Mouse (Mus musculus) right cerebral cortex, postnatal 10 days (tissue): ENCODE results near the gene Ska2.
A peak's percentile ranks its signal among the peaks of the same experiment; 100 is the strongest.

Source experiments
- DNase-seq, 2 experiments: peaks; one replicate each; pipeline ENCODE4 v3.0.0; 2021; ENCODE audit warnings: low spot score in 2 of 2

Ska2 gene

DNA sequence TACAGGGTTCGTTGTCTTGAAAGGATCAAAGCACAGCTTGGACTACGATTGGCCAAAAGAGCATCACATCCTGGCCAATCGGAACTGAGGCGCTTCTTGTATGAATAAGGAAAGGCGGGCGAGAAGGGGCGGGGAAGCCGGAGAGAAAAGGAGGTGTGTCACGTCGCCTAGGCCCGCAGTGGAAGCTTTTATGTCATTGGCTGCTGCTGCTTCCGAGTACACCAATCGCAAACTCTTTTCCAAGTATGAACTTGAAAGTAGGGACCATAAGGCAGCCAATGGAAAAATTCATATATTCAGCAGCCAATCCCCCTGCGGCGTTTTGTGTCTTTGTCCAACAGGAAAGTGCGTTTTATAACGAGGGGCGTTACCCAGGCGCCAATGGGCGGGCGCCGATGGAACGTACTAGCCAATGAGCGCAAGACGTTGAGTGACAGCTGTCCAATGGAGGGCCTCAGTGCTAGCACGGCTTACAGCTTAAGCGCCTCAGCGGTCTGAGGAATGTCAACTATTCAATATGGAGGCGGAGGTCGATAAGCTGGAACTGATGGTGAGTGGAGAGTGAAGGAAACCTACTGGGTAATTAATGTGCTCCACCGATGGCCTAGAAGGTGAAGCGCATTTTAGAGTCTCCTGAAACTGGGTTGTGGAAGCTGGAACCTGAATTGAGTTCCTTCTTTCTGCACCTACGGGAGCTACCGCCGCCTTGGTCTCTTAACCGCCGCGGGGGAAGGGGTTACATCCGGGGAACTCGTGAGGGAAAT, at the start of gene Ska2:
Ska2 (plus strand) TSS at position 480 of the 764 bp plus-strand sequence.
- DNase-seq, result peak; percentile 99 to 100

DNA sequence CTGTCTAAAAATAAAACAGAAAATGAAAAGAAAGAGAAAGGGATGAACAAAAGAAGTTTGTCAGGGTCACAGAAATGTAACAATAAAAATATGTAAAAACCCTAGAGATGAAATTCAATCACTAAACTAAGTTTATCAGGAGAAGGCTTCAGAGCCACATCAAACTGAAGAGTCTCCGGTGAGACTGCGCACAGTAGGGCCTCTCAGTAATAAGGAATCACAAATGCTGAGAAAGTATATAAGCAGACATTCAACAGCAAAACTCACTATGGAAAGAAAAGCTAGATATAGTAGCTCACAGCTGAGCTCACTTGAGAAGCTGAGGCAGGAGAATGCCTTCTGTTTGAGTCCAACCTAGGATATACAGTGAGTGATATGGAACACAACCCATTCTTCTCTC, 48.6 kb upstream of the Ska2 start:
- DNase-seq, result no peak

DNA sequence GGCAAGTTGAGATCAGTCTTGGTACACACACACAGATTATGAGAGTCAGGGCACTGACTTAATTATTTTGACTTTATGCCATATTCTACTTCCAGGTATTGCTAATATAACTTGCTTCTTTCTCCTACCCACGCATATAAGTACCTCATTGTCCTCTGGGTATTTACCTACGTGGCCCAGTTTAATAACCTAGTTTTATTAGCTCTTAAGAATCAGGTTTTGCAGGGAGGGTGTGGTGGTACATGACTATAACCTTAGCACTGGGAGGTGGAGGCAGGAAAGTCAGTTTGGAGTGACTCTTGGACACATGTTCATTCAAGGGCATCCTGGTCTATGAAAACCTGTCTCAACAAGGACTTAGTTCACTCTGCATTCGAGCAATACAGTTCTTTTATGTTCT, 46.9 kb upstream of the Ska2 start:
- DNase-seq, result no peak

DNA sequence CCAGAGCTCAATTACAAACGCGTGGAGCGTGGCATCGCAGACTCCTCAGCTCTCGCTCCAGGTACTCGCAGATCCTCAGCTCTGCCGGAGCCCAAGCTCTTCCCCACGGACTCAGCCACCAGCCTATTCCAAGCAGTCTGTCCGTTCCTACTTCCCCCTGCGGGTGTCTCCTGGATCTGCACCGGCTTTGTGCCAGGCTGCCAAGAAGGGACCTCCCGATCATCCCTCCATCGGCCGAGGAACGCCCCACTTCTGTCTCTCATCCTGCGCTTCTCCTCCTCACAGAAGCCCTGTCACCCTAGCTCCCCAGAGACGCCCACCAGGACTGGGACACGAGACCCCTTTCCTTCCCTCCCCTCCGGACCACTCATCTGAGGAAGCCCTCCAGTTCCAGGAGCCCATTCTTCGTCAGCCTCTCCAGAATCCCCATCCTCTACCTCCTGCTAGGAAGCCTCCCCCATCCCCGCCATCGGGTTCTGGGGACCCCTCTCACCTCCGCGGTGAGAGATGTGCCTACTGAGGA, 35.6 kb upstream of the Ska2 start:
- DNase-seq, result peak; percentile 86 to 87

DNA sequence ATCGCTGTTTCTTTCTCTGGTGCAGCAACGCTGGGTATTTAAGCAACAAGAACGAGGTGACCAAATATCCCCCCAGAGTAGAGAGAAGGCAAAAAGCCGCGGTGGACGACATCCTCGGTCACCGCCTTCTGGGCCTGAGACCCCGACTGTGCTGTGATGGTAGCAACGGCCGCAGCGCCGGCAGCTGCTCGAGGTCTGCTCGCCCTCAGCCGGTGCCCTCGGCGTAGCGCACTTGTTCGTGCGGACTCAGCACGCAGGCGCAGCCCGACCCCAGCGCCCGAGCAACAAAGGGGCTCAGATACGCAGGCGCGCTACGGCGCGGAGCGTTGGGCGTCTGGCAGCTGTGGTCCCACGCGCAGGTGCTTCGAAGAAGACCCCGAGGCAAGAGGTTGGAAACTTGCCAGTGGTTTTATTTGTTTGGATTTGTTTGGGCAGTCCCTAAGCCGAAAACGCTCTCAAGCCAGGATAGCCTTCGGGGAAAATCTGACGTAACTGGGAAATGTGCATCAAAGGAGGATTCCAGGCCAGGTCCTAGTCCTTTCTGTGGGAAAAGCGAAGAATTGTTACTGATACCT, 35.1 kb upstream of the Ska2 start, which contains the start of gene Gdpd1:
Gdpd1 (minus strand) TSS at position 197 of the 575 bp plus-strand sequence.
- DNase-seq, result peak; percentile 94 to 95

DNA sequence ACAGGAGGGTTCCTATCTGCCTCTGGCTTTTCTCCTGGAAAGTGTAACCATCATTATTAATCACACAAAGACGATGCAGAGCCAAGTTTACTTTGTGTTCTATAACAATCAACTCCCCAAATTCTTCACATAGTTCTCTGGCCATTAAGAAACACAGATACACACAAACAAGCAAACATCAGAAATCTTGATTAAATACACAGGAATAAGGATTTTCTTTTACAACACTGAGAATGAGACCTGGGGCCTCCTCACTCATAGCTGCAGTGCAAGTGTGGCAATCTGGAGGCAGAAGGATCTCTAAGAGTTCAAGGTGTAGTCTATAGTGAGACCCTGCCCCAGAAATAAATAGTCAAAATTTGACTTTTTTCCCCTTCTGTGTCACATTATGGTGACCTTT, 25.3 kb upstream of the Ska2 start:
- no peak for DNase-seq

DNA sequence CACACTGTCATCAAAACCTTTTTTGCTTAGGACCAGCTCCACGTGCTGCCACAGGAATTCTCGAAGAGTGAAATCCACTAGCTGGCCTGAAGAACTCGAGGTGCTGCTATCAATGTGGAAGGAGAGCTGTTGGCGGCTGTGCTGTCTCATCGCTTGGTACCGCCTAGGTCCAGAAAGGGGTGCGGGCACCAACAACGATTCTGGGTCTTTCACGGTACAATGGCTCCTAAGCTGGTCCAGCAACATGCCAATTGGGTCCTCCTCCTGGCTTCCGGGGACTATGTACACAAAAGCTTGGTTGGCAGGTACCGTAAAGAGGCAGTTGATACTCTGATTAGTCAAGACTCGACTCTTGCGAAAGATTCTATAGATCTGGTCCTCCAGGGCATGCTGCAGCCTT, 23.6 kb upstream of the Ska2 start:
- no peak for DNase-seq

DNA sequence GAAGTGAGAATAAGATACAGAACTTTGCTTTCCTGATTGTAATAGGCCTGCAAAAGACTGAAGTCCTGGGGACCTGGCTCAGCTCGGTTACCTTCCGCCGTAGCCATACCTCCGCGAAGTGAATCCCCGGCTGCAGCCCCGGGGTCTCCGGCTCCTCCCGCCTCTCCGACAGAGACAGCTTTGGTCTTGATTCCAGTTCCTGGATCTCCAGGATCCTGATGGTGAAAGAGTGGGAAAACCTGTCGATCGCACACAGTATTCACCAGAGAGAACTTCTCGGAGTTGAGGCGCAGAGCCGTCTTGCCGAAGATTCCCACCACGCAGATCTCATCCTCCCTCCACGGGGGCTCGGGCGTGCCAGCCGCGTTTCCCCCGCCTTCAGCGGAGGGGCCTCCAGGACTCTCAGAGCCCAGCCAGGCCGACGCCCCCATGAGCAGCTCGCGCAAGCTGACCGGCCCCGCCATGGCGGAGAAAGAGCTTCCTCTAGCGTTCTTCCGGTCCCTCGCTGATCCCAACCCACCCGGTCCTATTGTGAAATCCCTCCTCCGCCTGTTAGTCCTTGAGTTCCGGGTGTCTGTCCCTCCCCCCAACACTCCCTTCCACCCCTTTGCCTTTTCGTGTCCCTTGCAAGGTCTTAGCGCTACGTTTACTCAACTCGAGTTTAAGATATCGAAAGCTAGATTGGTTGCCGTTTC, 22.6 kb upstream of the Ska2 start, which contains the start of gene Smg8:
Smg8 (minus strand) TSS at position 485 of the 695 bp plus-strand sequence.
- DNase-seq, result peak; percentile 88 to 90

DNA sequence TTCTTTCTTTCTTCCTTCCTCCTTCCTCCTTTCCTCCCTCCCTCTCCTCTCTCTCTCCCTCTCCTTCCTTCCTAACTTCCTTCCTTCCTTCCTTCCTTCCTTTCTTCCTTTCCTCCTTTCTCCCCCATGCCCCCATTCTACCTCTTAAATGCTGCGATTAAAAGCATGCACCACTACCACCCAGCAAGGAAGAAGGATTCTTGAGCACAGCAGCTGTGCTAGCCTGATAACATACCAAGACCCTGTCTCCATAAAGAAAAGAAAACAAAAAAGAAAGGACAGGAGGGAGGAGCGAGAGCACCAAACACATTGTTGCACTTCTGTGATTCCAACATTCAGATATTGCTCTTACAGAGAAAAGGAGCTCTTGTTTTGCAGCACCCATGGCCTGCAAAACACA, 21.9 kb upstream of the Ska2 start:
- DNase-seq, result no peak

DNA sequence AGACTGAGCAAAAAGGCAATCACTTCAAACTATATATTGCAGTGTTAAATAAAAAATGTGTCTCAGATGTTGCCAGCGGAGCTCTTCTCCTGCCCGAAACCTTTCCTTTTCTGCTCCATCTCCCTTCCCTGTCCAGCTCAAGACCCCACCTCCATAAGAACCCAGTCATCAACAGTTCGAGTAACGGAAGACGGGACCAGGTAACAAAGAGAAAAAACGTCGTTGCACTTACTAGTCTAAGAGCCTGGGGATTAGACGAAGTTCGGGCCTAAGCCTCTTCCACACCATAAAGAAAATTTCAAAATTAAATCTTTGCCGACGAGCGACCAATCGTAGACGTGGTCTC, 652 bp upstream of the Ska2 start, which contains the start of gene Prr11:
Prr11 (minus strand) TSS at position 300 of the 346 bp plus-strand sequence.
- DNase-seq, result no peak

DNA sequence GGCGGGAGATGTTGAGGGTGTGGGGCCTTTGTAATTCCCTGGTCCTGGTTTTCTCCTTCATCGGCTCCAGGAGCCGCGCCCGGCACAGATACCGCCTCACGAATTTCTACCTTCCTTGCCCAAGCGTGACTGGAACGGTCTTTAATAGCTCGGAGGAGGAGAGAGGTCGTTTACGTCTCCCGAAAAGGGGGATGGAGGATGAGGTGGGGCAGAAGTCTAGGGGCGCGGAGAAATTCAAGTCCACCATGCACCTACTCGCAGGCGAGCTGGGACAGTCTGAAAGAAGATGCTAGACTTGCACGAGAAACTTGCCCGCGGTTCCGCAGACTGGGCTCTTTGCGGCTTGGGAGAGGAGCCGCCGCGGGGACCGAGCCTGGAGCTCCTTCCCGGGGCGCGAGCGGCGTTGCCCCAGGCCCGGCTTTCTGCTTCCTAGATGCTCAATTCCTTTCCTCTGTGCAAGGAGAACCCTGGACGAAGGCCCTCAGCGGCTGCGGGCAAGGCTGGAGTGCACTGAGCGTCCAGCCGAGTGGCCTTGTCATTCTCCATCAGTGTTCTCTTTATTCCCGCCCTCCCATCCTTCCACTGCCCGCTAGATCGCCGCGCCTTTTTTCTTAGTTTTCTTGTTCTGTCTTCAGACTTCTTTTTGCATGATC, 611 bp downstream of the Ska2 start:
- peak; percentile 31 to 36 for DNase-seq

DNA sequence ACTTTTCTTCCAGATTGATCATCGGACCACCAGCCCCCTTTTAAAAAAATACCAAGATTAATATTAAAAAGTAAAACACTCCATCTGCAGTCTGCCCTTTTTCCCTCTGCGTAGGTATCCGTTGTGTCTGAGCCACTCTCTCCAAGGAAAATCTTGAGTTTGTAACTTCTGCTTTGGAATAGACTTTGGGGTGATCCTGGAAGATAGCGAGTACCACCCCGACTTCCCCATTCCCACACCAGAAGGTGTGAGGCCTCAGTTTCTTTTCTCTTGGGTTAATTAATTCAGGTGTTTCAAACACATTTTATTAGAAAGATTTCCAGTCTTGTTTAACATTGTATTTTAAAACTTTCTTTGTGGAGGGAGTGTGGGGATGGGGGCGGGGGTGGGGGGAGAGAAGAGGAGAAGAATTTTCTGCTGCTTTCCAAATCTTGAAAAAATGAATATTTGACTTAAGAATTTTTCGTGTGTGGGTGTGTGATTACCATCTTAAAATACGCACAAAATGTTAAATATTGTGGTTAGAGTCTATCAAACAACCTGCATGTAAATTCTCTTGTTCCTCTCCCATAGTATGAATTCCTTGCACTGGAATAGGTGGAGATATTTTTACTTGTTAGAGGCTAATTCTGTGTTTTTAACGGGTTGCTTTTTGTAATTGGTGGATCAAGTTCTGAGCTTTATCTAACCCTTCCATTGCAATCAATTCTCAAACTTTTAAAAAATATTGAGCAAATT, 1.3 kb downstream of the Ska2 start:
- no peak for DNase-seq

DNA sequence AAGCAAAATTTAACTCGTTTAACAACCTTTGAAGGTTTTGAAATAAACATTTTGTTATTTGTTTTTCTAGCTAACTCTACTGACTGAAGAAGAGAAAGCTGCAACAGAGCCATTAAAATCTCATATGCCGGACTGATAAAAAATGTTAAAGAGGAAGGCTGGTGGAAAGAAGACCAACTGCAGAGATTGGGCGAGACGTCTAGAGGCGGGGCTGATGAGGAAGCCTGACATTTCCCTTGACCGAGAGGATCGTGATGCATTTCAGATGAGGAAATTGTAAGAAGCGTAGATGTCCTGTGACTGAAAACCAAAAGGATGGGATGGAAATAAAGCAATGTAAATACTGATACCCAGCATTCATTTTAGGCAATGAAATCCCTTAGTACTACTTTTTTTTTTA, 12.8 kb downstream of the Ska2 start:
- DNase-seq, result no peak

DNA sequence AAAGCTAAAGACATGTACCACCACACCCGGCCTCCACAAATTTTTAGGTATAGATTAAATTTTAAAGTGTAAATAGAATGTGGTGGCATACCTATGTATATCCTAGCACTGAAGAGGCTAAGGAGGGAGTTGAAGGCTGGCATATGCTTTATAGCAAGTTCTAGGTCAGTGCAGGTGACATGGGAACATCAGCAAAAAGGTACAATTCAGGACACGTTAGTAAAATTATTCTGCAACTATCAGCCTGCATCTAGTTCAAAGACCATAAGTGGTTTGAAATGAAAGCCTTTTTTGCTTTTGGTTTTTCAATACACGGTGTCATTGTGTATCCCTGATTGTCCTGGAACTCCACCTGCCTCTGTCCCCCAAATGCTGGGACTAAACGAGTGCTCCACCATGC, 16.5 kb downstream of the Ska2 start:
- no peak for DNase-seq

DNA sequence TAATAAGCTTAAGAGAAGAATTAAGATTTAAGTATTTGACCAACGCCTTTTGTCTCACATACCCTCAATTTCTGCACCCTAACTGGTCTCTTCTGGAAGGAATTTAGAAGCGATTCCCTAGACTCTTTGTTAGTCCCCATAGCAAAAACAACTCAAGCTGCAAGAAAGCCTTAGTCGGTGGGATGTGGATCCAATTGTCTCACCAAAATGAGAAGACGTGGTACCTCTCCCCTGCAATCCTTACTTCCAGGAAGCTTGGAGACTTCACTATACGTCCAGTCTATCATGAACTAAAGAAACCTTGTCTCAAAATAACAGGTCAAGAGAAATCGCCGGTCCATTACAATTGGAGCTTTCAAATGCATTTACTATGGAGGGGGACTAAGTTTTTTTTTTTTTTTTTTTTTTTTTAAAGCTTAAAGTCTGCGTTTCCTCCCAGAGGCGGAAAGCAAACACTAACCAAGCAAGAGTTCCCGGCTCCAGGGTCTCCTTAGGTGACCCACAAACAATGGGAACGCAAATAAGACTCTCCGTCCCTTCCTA, 17.3 kb downstream of the Ska2 start:
- DNase-seq, result no peak

DNA sequence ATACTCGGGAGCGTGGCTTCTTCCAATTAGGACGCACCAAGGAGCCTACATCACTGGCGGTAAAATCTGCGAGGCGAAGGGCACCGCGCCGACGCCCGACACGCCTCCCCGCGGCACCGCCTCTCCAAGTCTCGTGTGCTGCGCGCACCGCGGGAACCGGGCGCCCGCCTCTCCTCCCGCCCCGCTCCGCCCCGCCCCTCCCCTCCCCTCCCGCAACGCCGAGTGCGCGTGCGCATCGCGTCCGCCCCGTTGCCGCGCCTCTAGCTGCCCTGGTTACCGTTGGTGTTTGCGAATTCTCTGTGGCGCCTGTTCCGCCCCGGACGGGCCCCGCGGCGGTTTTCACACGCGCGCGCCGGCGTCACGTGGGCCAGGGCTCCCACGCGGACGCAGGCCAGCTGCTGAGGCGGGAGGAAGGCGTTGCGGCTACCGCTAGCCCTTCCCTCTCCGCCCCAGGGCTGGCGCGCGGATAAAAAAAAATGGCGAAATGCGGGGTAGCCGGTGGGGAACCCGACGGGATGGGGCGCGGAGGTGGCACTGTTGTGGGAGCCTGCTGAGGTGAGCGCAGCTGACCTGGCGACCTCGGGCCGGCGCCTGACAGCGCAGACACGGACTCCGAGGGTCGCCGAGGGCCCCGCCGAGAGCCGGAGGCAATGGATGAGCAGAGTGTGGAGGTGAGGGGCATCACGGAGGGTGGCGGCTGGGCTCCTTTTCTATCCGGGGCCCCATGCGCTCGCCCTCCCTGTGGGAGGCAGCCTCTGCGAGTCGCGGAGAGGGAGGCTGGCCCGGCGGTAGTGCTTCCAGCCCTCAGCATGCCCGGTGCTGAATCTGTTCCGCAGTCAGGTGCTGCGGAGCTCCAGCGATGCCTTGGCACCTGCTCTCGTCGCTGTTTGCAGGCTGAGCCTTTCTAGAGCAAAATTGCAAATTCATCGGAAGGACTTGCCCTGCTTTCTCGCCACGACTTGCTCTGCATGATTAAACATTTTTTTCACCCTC, 18.1 kb downstream of the Ska2 start, which contains the start of gene Trim37:
Trim37 (plus strand) TSS at position 254 of the 993 bp plus-strand sequence.
- peak; percentile 94 to 95 for DNase-seq

DNA sequence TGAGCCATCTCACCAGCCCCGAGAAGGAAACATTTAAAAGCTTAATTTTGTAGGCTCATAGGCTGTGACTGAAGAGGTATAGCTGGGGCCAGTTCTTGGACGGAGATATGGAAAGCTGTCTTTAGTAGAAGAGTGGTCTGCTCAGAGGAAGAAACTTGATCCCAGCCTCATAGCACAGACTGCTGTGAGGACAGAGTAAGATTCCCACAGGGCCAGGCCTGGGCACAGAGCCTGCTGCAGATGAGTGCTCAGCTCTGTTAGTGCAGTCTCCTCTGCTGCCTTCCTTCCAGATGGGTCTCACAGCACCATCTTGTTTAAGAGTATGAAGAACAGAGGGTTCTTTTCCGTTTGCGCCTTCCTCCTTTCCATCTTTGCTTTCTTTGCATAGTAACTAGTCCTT, 27.2 kb downstream of the Ska2 start:
- peak; percentile 30 to 38 for DNase-seq

DNA sequence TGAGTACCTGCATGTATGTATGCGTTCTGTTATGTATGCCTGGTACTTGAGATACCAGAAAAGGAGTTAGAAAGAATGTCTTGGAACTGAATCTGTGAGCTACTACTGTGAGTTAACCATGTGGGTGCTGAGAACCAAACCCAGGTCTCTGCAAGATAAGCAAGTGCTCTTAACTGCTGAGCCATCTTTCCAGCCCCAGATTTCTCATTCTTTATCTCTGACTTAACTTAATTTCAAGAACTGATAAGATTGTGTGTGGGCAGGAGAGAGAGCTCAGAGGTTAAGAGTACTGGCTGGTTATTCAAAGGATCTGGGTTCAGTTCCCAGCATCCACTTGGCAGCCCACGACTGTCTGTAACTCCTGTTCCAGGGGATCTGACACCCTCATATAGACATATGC, 49.0 kb downstream of the Ska2 start:
- DNase-seq, result no peak

DNA sequence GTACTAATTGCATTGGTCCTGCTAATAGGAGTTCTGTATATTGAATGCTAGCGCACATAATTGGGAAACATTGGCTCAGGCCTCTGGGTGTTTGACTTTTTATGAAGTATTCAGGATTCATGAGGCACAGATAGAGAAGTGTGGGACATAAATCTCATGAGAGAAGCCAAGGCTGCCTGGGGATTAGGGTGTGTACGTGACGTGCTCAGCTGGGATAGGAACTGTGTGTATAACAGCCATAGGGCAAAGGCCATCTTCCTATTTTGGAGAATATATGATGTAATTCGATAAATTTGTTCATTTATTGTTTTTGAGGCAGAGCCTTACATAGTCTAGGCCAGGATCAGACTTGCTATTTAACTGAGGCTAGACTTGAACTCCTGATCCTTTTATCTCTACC, 53.7 kb downstream of the Ska2 start:
- no peak for DNase-seq

DNA sequence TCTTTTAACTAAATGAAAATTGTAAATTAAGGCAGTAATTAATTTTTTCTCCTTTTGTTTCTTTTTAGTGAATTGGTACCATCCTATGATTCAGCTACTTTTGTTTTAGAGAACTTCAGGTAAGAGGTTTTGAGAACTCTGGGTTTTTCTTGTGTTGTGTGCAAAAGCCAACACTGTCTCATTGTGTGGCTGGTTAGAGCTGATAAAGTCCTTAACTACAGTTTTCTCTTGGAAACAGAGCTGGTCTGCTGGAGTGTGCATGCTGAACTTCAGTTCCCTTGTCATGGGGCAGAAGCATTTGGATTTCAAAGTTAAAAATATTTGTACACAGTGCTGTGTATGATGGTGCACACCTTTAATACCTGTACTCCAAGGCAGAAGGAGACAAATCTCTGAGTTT, 54.7 kb downstream of the Ska2 start:
- no peak for DNase-seq
